Mouse (Mus musculus) kidney, postnatal 0 days (tissue): ENCODE results near the gene Ccnb1. TPM values are rescaled to one million over a fixed set of nuclear protein-coding genes. Genes with fewer than 3 reads are reported as not detected.

ENCODE experiments used
- ATAC-seq: fragments of 200-750 bp; cut with Nextera tagmentation; replicated peaks from 2 replicates; pipeline ENCODE4 v1.8.0; 2017; ENCODE audit warnings: low read depth, moderate number of reproducible peaks, moderate TSS enrichment, moderate library complexity; ENCODE audit not compliant: low FRiP score
- DNase-seq: peaks from one replicate; pipeline ENCODE4 v3.0.0-alpha.2; 2016; ENCODE audit warnings: low spot score
- H3K27ac ChIP-seq: fragments of 300-500 bp; sonication (generic); 2 replicates; pipeline ENCODE4 v1.5.1; 2014; ENCODE audit warnings: mild to moderate bottlenecking
- H3K27me3 ChIP-seq: fragments of 300-500 bp; sonication (generic); 2 replicates; pipeline ENCODE4 v1.6.1; 2014; ENCODE audit warnings: low read length, mixed read lengths; ENCODE audit not compliant: insufficient read depth
- H3K36me3 ChIP-seq: fragments of 300-500 bp; sonication (generic); 2 replicates; pipeline ENCODE4 v1.6.1; 2014; ENCODE audit warnings: low read length, mixed read lengths; ENCODE audit not compliant: insufficient read depth
- H3K4me1 ChIP-seq: fragments of 300-500 bp; sonication (generic); replicated peaks from 2 replicates; pipeline ENCODE4 v1.6.1; 2014; ENCODE audit warnings: antibody characterized with exemption, low read length, mixed read lengths; ENCODE audit not compliant: insufficient read depth
- H3K4me2 ChIP-seq: fragments of 300-500 bp; sonication (generic); 2 replicates; pipeline ENCODE4 v1.6.1; 2014; ENCODE audit warnings: mild to moderate bottlenecking, low read length, moderate library complexity, mixed read lengths
- H3K4me3 ChIP-seq: fragments of 300-500 bp; sonication (generic); replicated peaks from 2 replicates; pipeline ENCODE4 v1.5.1; 2014; ENCODE audit warnings: low read depth, low read length
- H3K9ac ChIP-seq: fragments of 300-500 bp; sonication (generic); 2 replicates; pipeline ENCODE4 v1.6.1; 2014; ENCODE audit warnings: low read depth, low read length
- H3K9me3 ChIP-seq: fragments of 300-500 bp; sonication (generic); replicated peaks from 2 replicates; pipeline ENCODE4 v1.6.1; 2016; ENCODE audit warnings: low read length, inconsistent platforms, mixed read lengths
- CTCF ChIP-seq: IDR thresholded peaks from 2 replicates; pipeline ENCODE4 v1.5.1; 2016; ENCODE audit warnings: antibody characterized with exemption, low read depth, mild to moderate bottlenecking, moderate library complexity
- WGBS: fragments of 180-500 bp; shearing (Covaris S2); extraction: QIAGEN DNeasy Blood & Tissue Kit; methylation state at CpG from one replicate; pipeline ENCODE4 v1.1.7; 2014; 5-methylcytosine and 5-hydroxymethylcytosine counted together
- polyA plus RNA-seq: library from polyadenylated mRNA; unstranded; fragments of >200 nt; fragmentation: Nextera tagmentation; extraction: Ambion mirVana; gene quantifications from 2 replicates; pipeline ENCODE4 v1.2.1, GENCODE M21; 2015

The Ccnb1 gene
- polyA plus RNA-seq, 1 experiment from 2014 or later = 101 TPM

- TF ChIP-seq CTCF = no peak
- H3K9me3 ChIP-seq = no peaks in the 10 kb centered on the region
- DNase-seq (no peak), ATAC-seq (0 out of 2 replicates have a peak, but pooled peaks have one; percentile 61)
- H3K27me3 ChIP-seq = no peaks in the 10 kb centered on the region
- H3K4me2 ChIP-seq = no peak overlapping the region
- 84% methylated on average over 9 of the region's 9 CpGs for WGBS
- H3K27ac ChIP-seq = no peak overlapping the region
- no peak overlapping the region for H3K9ac ChIP-seq
- no peak overlapping the region for H3K4me3 ChIP-seq
- H3K4me1 ChIP-seq = no peaks in the 10 kb centered on the region
- peaks cover 28% of the 10 kb centered on the region for H3K36me3 ChIP-seq
Observed at GRCm38 (mm10) chr13:100825627-100826410, 39.4 kb upstream of the Ccnb1 start.

- Histone ChIP-seq H3K4me2 (no peak overlapping the region), H3K9me3 (no peaks in the 10 kb centered on the region), H3K36me3 (peaks cover 31% of the 10 kb centered on the region), H3K9ac (no peak overlapping the region), H3K27me3 (no peaks in the 10 kb centered on the region), H3K4me3 (no peak overlapping the region), H3K27ac (no peak overlapping the region), H3K4me1 (no peaks in the 10 kb centered on the region)
- no peak for ATAC-seq
- TF ChIP-seq CTCF = no peak
- 89% methylated on average over 3 of the region's 3 CpGs for WGBS
- no peak for DNase-seq
Observed at GRCm38 (mm10) chr13:100824916-100825315, 38.5 kb upstream of the Ccnb1 start.

DNA sequence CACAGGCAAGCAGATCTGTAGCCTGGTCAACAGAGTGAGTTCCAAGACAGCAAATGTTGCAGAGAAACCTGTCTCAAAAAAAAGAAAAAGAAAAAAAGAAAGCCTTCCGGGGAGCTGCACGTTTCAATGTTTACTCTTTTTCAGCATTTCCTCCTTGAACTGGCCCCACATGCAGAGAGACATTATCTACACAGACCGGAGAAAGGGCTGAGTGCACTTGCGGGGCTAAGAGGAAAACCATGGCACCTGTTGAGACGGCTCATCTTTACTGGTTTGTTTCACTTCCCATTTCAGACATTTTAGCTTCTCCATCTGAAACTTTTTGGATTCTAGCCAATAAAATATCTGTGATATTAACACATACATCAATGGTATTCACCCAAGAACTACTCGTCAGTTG is 37.9 kb upstream of the Ccnb1 start:
- no peak for TF ChIP-seq CTCF
- no peak overlapping the region for H3K9ac ChIP-seq
- 85% methylated on average over 6 of the region's 6 CpGs for WGBS
- H3K27ac ChIP-seq = no peak overlapping the region
- no peak overlapping the region for H3K4me2 ChIP-seq
- no peaks in the 10 kb centered on the region for H3K27me3 ChIP-seq
- peaks cover 35% of the 10 kb centered on the region for H3K36me3 ChIP-seq
- H3K9me3 ChIP-seq = no peaks in the 10 kb centered on the region
- H3K4me3 ChIP-seq = no peak overlapping the region
- no peak for DNase-seq
- ATAC-seq = no peak
- H3K4me1 ChIP-seq = no peaks in the 10 kb centered on the region

DNA sequence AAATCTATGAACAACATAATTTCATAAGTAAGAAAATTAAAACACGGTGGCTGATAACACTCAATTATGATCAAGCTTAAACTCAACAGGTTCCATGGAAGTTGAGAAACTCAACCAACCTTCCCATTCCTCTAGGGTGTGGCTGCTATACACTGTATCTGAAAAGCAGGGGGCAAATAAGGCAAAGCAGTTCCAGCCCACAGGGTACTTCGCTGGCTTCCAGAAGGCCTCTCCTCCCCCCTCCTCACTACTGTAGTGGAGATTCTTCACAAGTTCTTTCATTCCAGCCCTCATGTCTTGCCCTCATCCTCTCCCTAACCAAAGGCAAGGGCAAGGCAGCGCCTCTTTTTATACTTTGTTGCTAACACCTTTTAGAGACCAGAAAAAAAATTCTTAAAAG is 37.5 kb upstream of the Ccnb1 start:
- H3K27ac ChIP-seq = no peak overlapping the region
- no peak overlapping the region for H3K9ac ChIP-seq
- DNase-seq (no peak), ATAC-seq (no peak)
- H3K27me3 ChIP-seq = no peaks in the 10 kb centered on the region
- H3K4me3 ChIP-seq = no peak overlapping the region
- no peak for TF ChIP-seq CTCF
- H3K4me2 ChIP-seq = no peak overlapping the region
- peaks cover 38% of the 10 kb centered on the region for H3K36me3 ChIP-seq
- H3K9me3 ChIP-seq = no peaks in the 10 kb centered on the region
- H3K4me1 ChIP-seq = no peaks in the 10 kb centered on the region
- 97% methylated on average over 3 of the region's 3 CpGs for WGBS

- TF ChIP-seq CTCF = no peak
- Histone ChIP-seq H3K36me3 (peaks cover 57% of the 10 kb centered on the region), H3K4me3 (no peak overlapping the region), H3K4me2 (no peak overlapping the region), H3K27me3 (no peaks in the 10 kb centered on the region), H3K9me3 (no peaks in the 10 kb centered on the region), H3K27ac (no peak overlapping the region), H3K4me1 (no peaks in the 10 kb centered on the region), H3K9ac (no peak overlapping the region)
- 98% methylated on average over 6 of the region's 6 CpGs for WGBS
- ATAC-seq (no peak), DNase-seq (no peak)
Observed at GRCm38 (mm10) chr13:100814451-100814850, 28.1 kb upstream of the Ccnb1 start.

DNA sequence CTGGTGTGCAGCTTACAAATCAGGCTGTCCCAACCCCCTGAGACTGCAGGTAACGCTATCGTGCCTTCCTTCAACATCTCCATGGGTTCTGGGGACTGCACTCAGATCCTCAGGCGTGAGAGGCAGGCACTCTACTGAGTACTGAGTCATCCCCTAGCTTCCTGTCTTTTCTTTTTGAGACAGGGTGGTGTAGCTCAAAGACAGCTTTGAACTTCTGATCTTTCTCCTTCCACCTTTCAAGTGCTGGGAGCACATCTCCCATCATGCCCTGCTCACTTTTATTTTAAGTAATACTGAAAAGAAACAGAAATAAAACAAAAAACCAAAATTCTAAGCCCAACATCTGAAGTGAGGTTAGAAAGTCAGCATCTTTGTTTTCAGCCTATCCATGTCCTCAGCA is 19.4 kb upstream of the Ccnb1 start:
- DNase-seq (no peak), ATAC-seq (no peak)
- H3K27me3 ChIP-seq = no peaks in the 10 kb centered on the region
- H3K4me2 ChIP-seq = no peak overlapping the region
- no peak overlapping the region for H3K9ac ChIP-seq
- H3K9me3 ChIP-seq = no peaks in the 10 kb centered on the region
- no peak overlapping the region for H3K4me3 ChIP-seq
- no peaks in the 10 kb centered on the region for H3K4me1 ChIP-seq
- 98% methylated on average over 3 of the region's 3 CpGs for WGBS
- no peak for TF ChIP-seq CTCF
- no peak overlapping the region for H3K27ac ChIP-seq
- H3K36me3 ChIP-seq = peaks cover 54% of the 10 kb centered on the region
